Mouse (Mus musculus): ENCODE results near the gene Glb1l. TPM values are rescaled to one million over a fixed set of nuclear protein-coding genes. Genes with fewer than 3 reads are reported as not detected.

Gene Glb1l
- total RNA-seq, 2 experiments from 2014 or later = 16.3 to 18.3 TPM

DNA sequence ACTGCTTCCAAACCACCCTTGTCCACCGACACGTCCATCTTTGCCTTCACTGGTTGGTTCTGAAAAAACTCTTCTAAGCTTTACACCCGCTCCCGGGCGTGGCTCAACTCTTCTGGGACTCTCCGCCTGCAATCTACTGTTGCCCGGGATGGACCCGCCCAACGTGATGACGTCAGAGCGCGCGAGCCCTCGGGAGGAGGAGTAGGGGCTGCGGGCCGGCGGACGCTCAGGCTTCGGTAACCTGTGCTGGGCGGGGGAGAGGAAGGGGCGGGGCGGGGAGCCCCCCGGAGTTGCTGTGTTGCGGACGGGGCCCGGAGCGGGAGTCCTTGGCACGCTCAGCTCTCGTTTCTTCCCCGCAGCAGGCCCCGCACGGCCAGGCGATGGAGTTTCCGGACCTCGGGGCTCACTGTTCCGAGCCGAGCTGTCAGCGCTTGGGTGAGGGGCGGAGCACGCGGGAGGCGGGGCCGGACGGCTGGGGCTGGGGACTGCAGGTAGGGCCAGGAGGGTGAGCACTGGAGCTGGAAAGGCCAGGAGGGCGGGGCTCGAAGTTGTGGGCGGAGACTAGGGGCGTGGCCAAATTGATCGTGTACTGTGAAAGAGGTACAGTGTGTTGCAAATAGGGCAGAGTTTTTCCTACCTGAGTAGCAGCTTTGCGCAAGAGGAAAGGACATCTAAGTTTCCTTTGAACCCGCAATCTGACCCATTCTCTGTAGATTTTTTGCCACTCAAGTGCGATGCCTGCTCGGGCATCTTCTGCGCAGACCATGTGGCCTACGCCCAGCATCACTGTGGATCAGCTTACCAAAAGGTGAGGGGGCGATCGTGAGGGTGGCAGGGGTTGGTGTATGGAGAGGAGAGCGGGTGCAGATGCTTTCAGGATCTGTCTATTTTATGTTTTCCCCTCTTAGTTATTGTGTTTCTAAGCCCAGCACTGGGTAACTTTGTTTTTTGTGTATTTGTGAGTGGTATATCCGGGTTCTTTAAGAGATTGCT is 41.8 kb downstream of the Glb1l start, which contains the start of gene Zfand2b:
Gene Zfand2b, plus strand, starts transcription at position 175 of the 993 bp plus-strand sequence.
- intact Hi-C loops (cut with DNase I) = no loop called here
- peak; percentile 90 to 93 for DNase-seq (ENCODE audit: low spot score in 2 of 2)

- DNase-seq (ENCODE audit: low spot score in 2 of 2) = no peak
- intact Hi-C loops (cut with DNase I) = no loop called here
Measured at GRCm38 (mm10) chr1:75168093-75168471, 42.5 kb downstream of the Glb1l start.

DNA sequence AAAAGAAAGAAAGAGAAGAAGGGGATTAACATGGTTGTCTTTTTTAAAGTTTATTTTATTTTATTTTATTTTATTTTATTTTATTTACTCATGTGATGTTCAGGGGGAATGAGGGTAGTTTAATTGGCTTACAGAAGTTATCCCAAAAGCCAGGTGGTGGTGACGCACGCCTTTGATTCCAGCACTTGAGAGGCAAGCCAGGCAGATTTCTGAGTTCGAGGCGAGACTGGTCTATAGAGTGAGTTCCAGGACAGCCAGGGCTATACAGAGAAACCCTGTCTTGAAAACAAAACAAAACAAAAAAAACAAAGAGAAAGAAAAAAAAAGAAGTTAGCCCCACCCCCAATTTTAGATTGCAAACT is 50.4 kb downstream of the Glb1l start:
- intact Hi-C loops (cut with DNase I) = no loop called here
- no peak for DNase-seq (ENCODE audit: low spot score in 2 of 2)

DNA sequence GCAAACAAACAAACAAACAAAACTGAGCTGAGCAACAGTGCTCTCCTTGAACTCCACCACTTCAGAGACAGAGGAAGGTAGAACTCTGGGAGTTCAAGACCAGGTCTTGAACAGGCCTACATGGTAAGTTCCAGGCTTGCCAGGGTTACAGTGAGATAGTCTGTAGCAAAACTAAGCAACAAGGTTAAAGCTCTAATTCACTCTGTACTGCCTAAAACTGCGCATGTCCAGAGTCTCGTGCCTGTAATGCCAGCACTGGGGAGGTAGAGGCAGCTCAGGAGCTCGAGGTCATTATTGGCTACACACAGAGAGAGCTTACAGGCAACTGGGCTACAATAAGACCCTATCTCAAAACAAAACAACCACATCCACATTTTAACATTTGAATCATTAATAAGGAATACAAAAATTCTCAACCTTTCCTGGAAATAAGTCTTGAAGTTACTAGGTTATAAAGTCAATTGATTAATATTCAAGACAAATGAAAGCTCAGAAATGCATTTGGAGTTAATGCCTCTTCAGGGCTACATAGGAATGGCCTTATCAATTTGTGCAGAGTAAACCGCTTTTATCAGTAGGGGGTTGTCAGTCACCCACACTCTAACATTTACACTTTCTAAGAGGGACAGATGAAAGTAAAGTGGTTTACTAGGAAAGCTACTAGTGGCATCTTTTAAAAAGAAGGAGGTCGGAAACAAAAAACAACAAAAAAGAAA is 50.9 kb downstream of the Glb1l start:
- intact Hi-C loops (cut with DNase I) = no loop called here
- DNase-seq (ENCODE audit: low spot score in 2 of 2) = no peak

DNA sequence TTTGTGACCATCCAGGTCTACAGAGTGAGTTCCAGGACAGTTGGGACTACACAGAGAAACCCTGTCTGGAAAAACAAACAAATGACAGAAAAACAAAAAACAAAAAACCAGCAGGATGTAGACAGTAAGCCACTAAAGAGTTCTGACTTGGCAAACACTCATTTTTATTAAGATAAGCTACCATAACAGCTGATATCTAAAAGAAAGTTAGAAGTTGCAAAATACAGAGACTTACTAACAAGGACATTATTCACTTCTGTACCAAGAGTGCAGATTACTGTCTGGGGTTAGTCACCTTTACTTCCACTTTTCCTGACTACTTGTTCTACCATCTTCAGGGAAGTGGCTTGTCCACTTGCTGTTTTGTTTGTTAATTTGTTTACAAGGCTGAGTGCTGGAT is 51.6 kb downstream of the Glb1l start:
- intact Hi-C loops (cut with DNase I) = no loop called here
- DNase-seq (ENCODE audit: low spot score in 2 of 2) = no peak

GRCm38 (mm10) chr1:75155837-75156236 is 54.8 kb downstream of the Glb1l start:
- DNase-seq (ENCODE audit: low spot score in 2 of 2) = no peak
- intact Hi-C loops (cut with DNase I) = no loop called here

DNA sequence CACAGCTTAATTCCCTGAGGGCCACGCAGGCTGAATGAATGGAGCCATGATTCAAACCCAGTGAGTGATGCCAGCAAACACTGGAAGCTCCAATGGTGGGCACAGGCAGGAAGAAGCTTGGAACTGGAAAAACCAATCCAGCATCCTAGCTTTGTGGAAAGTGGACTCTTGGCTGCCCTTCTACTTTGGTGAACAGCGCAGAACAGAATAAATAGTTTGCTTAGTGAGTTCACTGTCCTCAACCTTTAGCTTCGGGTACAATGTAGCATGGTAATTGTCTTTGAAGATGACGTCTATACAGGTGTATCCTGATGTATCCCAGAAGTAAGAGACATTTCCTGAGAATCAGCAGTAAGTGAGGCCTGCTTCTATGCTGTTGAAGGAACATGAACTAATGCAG is 61.9 kb downstream of the Glb1l start:
- intact Hi-C loops (cut with DNase I) = no loop called here
- no peak for DNase-seq (ENCODE audit: low spot score in 2 of 2)

Small RNAs within 50 kb of the gene (microRNA-seq; reads per million reads assigned to microRNA genes)
- gene Gm27943 = 0 reads per million in 2 experiments

Other genes with a start within 250 kb of the Glb1l start
- gene Nhej1, start 85.6 kb downstream of the Glb1l start, total RNA-seq (2021) = 1 to 10 TPM; 1.6 to 2.6 TPM
- under 1 TPM; 0.22 to 0.25 TPM for gene Slc23a3, start 76.9 kb downstream of the Glb1l start, total RNA-seq (2021)
- 10 to 100 TPM; 31.4 to 32.2 TPM for gene Cnppd1, start 68.1 kb downstream of the Glb1l start, total RNA-seq (2021)
- 100 to 1,000 TPM; 159 to 162 TPM for gene Retreg2, start 68.0 kb downstream of the Glb1l start, total RNA-seq (2021)
- 10 to 100 TPM; 21.4 to 22.8 TPM for gene Zfand2b, start 42.2 kb downstream of the Glb1l start, total RNA-seq (2021)
- 10 to 100 TPM; 38.1 to 39.3 TPM for gene Abcb6, start 30.4 kb downstream of the Glb1l start, total RNA-seq (2021)
- 10 to 100 TPM; 19.7 TPM for gene Ankzf1, start 18.7 kb downstream of the Glb1l start, total RNA-seq (2021)
- gene Atg9a, start 18.6 kb downstream of the Glb1l start, total RNA-seq (2021) = 100 to 1,000 TPM; 130 to 133 TPM
- 10 to 100 TPM; 85.6 to 92.2 TPM for gene Stk16, start within 50 bp of the Glb1l start, total RNA-seq (2021)
- 100 to 1,000 TPM; 658 to 691 TPM for gene Tuba4a, start 9.1 kb upstream of the Glb1l start, total RNA-seq (2021)
- not detected for gene A630095N17Rik, start 21.3 kb upstream of the Glb1l start, total RNA-seq (2021)
- 10 to 100 TPM; 76.5 to 80.2 TPM for gene Dnajb2, start 25.6 kb upstream of the Glb1l start, total RNA-seq (2021)
- 100 to 1,000 TPM; 376 to 396 TPM for gene Ptprn, start 53.7 kb upstream of the Glb1l start, total RNA-seq (2021)
- 10 to 100 TPM; 69.0 to 98.8 TPM for gene Resp18, start 67.6 kb upstream of the Glb1l start, total RNA-seq (2021)
- gene Dnpep, start 107.2 kb upstream of the Glb1l start, total RNA-seq (2021) = 10 to 100 TPM; 60.1 to 60.8 TPM
- 1 to 10 TPM; 1.5 to 2.6 TPM for gene Des, start 149.5 kb upstream of the Glb1l start, total RNA-seq (2021)
- 100 to 1,000 TPM; 199 to 210 TPM for gene Speg, start 164.5 kb upstream of the Glb1l start, total RNA-seq (2021)
- 10 to 100 TPM; 54.2 to 61.2 TPM for gene Gmppa, start 225.1 kb upstream of the Glb1l start, total RNA-seq (2021)
- gene Asic4, start 239.6 kb upstream of the Glb1l start, total RNA-seq (2021) = 10 to 100 TPM; 14.9 to 17.7 TPM

Measured in left cerebral cortex, postnatal 14 days (tissue).